Mouse (Mus musculus) CD4-positive, CD25-positive, alpha-beta regulatory T cell, adult 9 weeks (primary cell): ENCODE results near the gene Polg. TPM values are rescaled to one million over a fixed set of nuclear protein-coding genes. Genes with fewer than 3 reads are reported as not detected.

ENCODE experiments used
- polyA plus RNA-seq: library from polyadenylated mRNA; unstranded; fragments of 100-300 nt; shearing (Covaris generic); gene quantifications from one replicate; pipeline ENCODE4 v1.2.1, GENCODE M21; 2017

Polg gene
- 36.8 TPM for polyA plus RNA-seq

DNA sequence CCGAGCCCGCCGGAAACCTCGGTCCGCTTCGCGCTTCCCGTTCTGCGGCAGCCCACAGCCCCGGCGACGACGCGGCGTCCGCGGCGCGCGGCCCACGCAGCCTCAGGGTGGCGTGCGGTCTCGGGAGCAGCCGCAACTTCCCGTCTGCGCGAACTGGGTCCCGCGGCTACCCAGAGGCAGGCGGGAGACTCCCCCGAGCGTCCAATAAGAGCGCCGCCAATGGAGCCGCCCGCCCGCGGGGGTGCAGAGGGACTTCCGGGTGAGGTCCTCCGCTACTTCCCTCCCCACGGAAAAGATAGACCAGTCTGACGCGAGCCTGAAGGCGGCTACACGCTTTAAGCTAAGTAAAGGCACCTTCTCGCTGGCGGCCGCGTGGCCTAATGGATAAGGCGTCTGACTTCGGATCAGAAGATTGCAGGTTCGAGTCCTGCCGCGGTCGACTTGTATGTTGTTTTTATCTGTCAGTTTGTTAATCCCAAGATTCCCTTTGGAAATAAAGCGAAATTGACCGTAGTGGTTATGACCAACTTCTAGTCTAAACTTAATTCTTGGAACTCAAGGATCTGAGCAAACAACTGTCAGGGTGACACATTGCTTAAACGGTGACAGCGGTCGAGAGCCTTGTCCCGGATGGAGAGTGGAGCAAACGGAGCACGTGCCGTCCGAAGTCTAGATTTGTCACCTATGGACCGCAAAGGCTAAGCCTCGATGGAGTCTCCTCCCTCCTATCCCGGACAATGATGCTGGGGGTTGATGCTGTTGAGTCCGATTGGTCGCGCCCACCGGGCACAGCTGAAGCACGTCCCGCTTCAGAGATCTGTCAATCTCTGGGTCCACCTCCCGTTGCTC, at the start of gene Polg:
Gene Polg, minus strand, starts transcription at position 310 of the 849 bp plus-strand sequence.

Other genes with a start within 250 kb of the Polg start
- 14.7 TPM for gene Abhd2, start 193.2 kb downstream of the Polg start, polyA plus RNA-seq
- not detected for gene Rlbp1, start 79.3 kb downstream of the Polg start, polyA plus RNA-seq
- 5.5 TPM for gene Fanci, start 74.4 kb downstream of the Polg start, polyA plus RNA-seq
- not detected for gene Rhcg, start 151.3 kb upstream of the Polg start, polyA plus RNA-seq
- 1.4 TPM for gene Ticrr, start 193.8 kb upstream of the Polg start, polyA plus RNA-seq
- 0.25 TPM for gene Kif7, start 249.4 kb upstream of the Polg start, polyA plus RNA-seq